Mouse (Mus musculus): ENCODE data around the gene Tnfrsf13c.

DNA sequence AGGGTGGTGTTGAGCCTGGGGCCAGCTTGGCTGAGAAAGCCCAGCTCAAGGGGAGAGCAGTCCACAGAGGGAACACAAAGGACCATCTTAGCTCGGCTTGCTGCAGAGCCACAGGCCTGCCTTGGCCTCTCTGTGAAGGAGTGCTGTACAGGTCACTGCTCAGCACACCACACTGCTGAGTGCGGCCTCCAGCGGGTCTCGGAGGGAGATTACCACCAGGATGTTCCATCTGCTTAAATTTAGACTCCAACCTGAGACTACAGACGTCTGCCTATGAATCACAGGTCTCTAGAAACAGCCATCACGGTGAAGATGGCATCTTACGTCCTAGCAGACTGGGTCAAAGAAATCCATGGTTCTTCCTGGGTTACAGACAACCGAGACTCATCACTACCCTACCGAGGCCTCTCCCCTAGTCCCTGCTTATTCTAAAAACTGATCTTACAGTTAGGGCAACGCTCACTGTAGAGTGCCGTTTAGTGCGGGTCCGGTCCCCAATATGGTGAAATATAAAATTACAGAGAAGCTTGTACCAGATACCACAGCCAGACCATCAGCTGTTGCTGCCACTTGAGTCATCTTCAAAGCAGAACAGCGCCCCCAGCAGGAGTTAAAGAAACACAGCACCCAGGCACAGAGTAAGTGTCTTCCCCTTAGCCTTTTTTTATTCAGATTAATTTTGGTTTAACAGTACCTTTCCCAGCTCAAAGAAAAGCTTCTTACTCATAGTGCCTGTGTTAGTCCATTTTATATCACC is 2.9 kb downstream of the Tnfrsf13c start:
- TF ChIP-seq CTCF (IDR thresholded peaks at IDR 0.05; ENCODE audit: insufficient read depth, low read depth, low read length) (no peak), POLR2A (IDR thresholded peaks at IDR 0.05; ENCODE audit: insufficient read depth, low read depth, low read length) (no peak)
